Mouse (Mus musculus) adrenal gland, adult 8-10 months (tissue): ENCODE results near the gene Kat14. TPM values are rescaled to one million over a fixed set of nuclear protein-coding genes. Genes with fewer than 3 reads are reported as not detected.

Experiments
- total RNA-seq, 4 experiments: library from RNA; stranded (reverse); gene quantifications; 2 replicates each; pipeline ENCODE4 v1.2.4; 2022

The Kat14 gene
- total RNA-seq, 4 experiments from 2014 or later = 26.2 to 34.0 (median 31.5) TPM

Other genes starting within 250 kb of the Kat14 start
- 10 to 100 TPM; 16.5 to 31.4 (median 19.5) TPM for gene Mgme1, start 98.3 kb upstream of the Kat14 start, total RNA-seq
- 100 to 1,000 TPM in 3 of 4 experiments, 10 to 100 TPM in 1; 92.5 to 112 (median 101) TPM for gene Snx5, start 98.1 kb upstream of the Kat14 start, total RNA-seq
- gene Ovol2, start 36.8 kb upstream of the Kat14 start, total RNA-seq = not detected
- gene Pet117, start within 50 bp of the Kat14 start, total RNA-seq = 10 to 100 TPM in 2 of 4 experiments, 1 to 10 TPM in 2; 7.0 to 12.5 (median 9.8) TPM
- 10 to 100 TPM in 1 of 4 experiments, 1 to 10 TPM in 3; 3.6 to 18.8 (median 6.8) TPM for gene Dzank1, start 158.4 kb downstream of the Kat14 start, total RNA-seq
- gene Polr3f, start 158.7 kb downstream of the Kat14 start, total RNA-seq = 10 to 100 TPM; 18.7 to 29.2 (median 24.9) TPM
- 10 to 100 TPM; 27.7 to 40.8 (median 33.8) TPM for gene Rbbp9, start 181.9 kb downstream of the Kat14 start, total RNA-seq
- 100 to 1,000 TPM in 3 of 4 experiments, 10 to 100 TPM in 1; 95.4 to 103 (median 102) TPM for gene Sec23b, start 187.2 kb downstream of the Kat14 start, total RNA-seq
- 10 to 100 TPM; 54.5 to 73.8 (median 63.8) TPM for gene Smim26, start 225.1 kb downstream of the Kat14 start, total RNA-seq
- gene Dtd1, start 230.9 kb downstream of the Kat14 start, total RNA-seq = 10 to 100 TPM; 18.9 to 30.6 (median 23.7) TPM